Mouse (Mus musculus) kidney, postnatal 0 days (tissue): ENCODE data around the gene Gm15013. TPM values are rescaled to one million over a fixed set of nuclear protein-coding genes. Genes with fewer than 3 reads are reported as not detected.

Experiments
- ATAC-seq: fragments of 200-750 bp; cut with Nextera tagmentation; replicated peaks from 2 replicates; pipeline ENCODE4 v1.8.0; 2017; ENCODE audit warnings: low read depth, moderate number of reproducible peaks, moderate TSS enrichment, moderate library complexity; ENCODE audit not compliant: low FRiP score
- DNase-seq: peaks from one replicate; pipeline ENCODE4 v3.0.0-alpha.2; 2016; ENCODE audit warnings: low spot score
- H3K27ac ChIP-seq: fragments of 300-500 bp; sonication (generic); 2 replicates; pipeline ENCODE4 v1.5.1; 2014; ENCODE audit warnings: mild to moderate bottlenecking
- H3K27me3 ChIP-seq: fragments of 300-500 bp; sonication (generic); 2 replicates; pipeline ENCODE4 v1.6.1; 2014; ENCODE audit warnings: low read length, mixed read lengths; ENCODE audit not compliant: insufficient read depth
- H3K36me3 ChIP-seq: fragments of 300-500 bp; sonication (generic); 2 replicates; pipeline ENCODE4 v1.6.1; 2014; ENCODE audit warnings: low read length, mixed read lengths; ENCODE audit not compliant: insufficient read depth
- H3K4me1 ChIP-seq: fragments of 300-500 bp; sonication (generic); replicated peaks from 2 replicates; pipeline ENCODE4 v1.6.1; 2014; ENCODE audit warnings: antibody characterized with exemption, low read length, mixed read lengths; ENCODE audit not compliant: insufficient read depth
- H3K4me2 ChIP-seq: fragments of 300-500 bp; sonication (generic); 2 replicates; pipeline ENCODE4 v1.6.1; 2014; ENCODE audit warnings: mild to moderate bottlenecking, low read length, moderate library complexity, mixed read lengths
- H3K4me3 ChIP-seq: fragments of 300-500 bp; sonication (generic); replicated peaks from 2 replicates; pipeline ENCODE4 v1.5.1; 2014; ENCODE audit warnings: low read depth, low read length
- H3K9ac ChIP-seq: fragments of 300-500 bp; sonication (generic); 2 replicates; pipeline ENCODE4 v1.6.1; 2014; ENCODE audit warnings: low read depth, low read length
- H3K9me3 ChIP-seq: fragments of 300-500 bp; sonication (generic); replicated peaks from 2 replicates; pipeline ENCODE4 v1.6.1; 2016; ENCODE audit warnings: low read length, inconsistent platforms, mixed read lengths
- CTCF ChIP-seq: IDR thresholded peaks from 2 replicates; pipeline ENCODE4 v1.5.1; 2016; ENCODE audit warnings: antibody characterized with exemption, low read depth, mild to moderate bottlenecking, moderate library complexity
- WGBS: fragments of 180-500 bp; shearing (Covaris S2); extraction: QIAGEN DNeasy Blood & Tissue Kit; methylation state at CpG from one replicate; pipeline ENCODE4 v1.1.7; 2014; 5-methylcytosine and 5-hydroxymethylcytosine counted together
- polyA plus RNA-seq: library from polyadenylated mRNA; unstranded; fragments of >200 nt; fragmentation: Nextera tagmentation; extraction: Ambion mirVana; gene quantifications from 2 replicates; pipeline ENCODE4 v1.2.1, GENCODE M21; 2015

Gm15013 gene
- polyA plus RNA-seq, 1 experiment from 2014 or later = 0.14 TPM

- no peak for TF ChIP-seq CTCF
- H3K36me3 ChIP-seq = no peaks in the 10 kb centered on the region
- DNase-seq = peak; percentile 93
Measured at GRCm38 (mm10) chrX:139684775-139685695, 29.2 kb downstream of the Gm15013 start, which contains the start of gene Tbc1d8b. Gene Tbc1d8b, plus strand, starts transcription at chrX:139684996.

GRCm38 (mm10) chrX:139684410-139684774 is 29.9 kb downstream of the Gm15013 start:
- no peak for TF ChIP-seq CTCF
- no peaks in the 10 kb centered on the region for H3K9me3 ChIP-seq
- 30% methylated on average over 8 of the region's 8 CpGs for WGBS
- ATAC-seq (no peak; the same call in 1 of the 2 replicates), DNase-seq (no peak)
- H3K27me3 ChIP-seq = no peaks in the 10 kb centered on the region
- no peaks in the 10 kb centered on the region for H3K4me1 ChIP-seq
- no peak overlapping the region for H3K27ac ChIP-seq
- H3K36me3 ChIP-seq = no peaks in the 10 kb centered on the region
- H3K4me2 ChIP-seq = peak overlapping the region; percentile 59
- peak overlapping the region; percentile 40; the same call in 1 of the 2 replicates for H3K9ac ChIP-seq
- peak overlapping the region; percentile 50 for H3K4me3 ChIP-seq

More at GRCm38 (mm10) chrX:139684775-139685695, 29.2 kb downstream of the Gm15013 start, which contains the start of gene Tbc1d8b:
- H3K4me3 ChIP-seq = peak within 1 kb of the TSS; percentile 50
- H3K27me3 ChIP-seq = no peaks in the 10 kb centered on the region
- H3K9ac ChIP-seq = peak within 1 kb of the TSS; percentile 49; the same call in 1 of the 2 replicates
- 17% methylated on average over 42 of the region's 43 CpGs for WGBS
- no peaks in the 10 kb centered on the region for H3K4me1 ChIP-seq
- peak; percentile 98 for ATAC-seq
- H3K9me3 ChIP-seq = no peaks in the 10 kb centered on the region
- H3K4me2 ChIP-seq = peak within 1 kb of the TSS; percentile 59
- 0 out of 2 replicates have a peak within 1 kb of the TSS, but pooled peaks have one; percentile 28 for H3K27ac ChIP-seq

DNA sequence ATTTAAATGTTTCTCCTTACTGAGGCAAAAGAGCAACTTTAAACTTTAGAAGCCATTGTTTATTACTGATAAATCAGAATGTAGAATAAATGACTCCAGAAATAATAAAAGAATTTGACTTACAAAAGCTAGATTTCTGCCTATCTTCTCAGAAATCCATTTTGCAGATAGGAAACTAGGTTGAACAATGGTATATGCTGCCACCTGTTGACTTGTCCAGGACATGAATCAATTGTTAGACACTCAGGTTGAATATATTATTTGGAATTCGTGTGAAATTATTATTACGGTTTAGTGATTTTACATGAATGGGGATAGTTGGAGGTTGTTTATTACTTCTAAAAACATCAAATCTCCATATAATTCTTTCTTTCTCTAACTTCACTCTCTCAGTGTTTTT is 48.5 kb downstream of the Gm15013 start:
- Histone ChIP-seq H3K27me3 (no peaks in the 10 kb centered on the region), H3K9ac (no peak overlapping the region), H3K4me1 (no peaks in the 10 kb centered on the region), H3K9me3 (no peaks in the 10 kb centered on the region), H3K36me3 (no peaks in the 10 kb centered on the region), H3K4me2 (no peak overlapping the region), H3K27ac (no peak overlapping the region), H3K4me3 (no peak overlapping the region)
- TF ChIP-seq CTCF = peak; percentile 66
- WGBS = 78% methylated on average over 2 of the region's 2 CpGs
- DNase-seq = peak; percentile 32
- ATAC-seq = no peak

Other genes with a start within 250 kb of the Gm15013 start
- gene D330045A20Rik, start 234.1 kb downstream of the Gm15013 start, polyA plus RNA-seq = 1.8 and 2.0 TPM in 2 replicates
- gene Rnf128, start 151.2 kb downstream of the Gm15013 start, polyA plus RNA-seq = 92.0 and 96.3 TPM in 2 replicates
- gene Tbc1d8b, start 29.5 kb downstream of the Gm15013 start, polyA plus RNA-seq = 1.7 and 2.1 TPM in 2 replicates
- not detected in 2 replicates for gene Ripply1, start 67.9 kb upstream of the Gm15013 start, polyA plus RNA-seq
- 91.4 and 107 TPM in 2 replicates for gene Cldn2, start 86.3 kb upstream of the Gm15013 start, polyA plus RNA-seq
- 6.9 and 7.0 TPM in 2 replicates for gene Morc4, start 157.2 kb upstream of the Gm15013 start, polyA plus RNA-seq